Mouse (Mus musculus) gastrocnemius, postnatal 25 days (tissue): ENCODE measurements around the gene BC053393. TPM values are rescaled to one million over a fixed set of nuclear protein-coding genes. Genes with fewer than 3 reads are reported as not detected.
"Not testable (repeated sequence)": the region's sequence is repeated elsewhere in the genome, so short reads cannot be mapped to it uniquely, and the experiment has no call there.

Source experiments
- DNase-seq: peaks from one replicate; pipeline ENCODE4 v3.0.0; 2022
- long read RNA-seq, 2 experiments: library from polyadenylated mRNA; stranded (forward); transcript quantifications; one replicate each; pipeline ENCODE4 v2.0.0; 2021
- total RNA-seq, 2 experiments: library from RNA; stranded (reverse); gene quantifications; 1 replicate in 1 of 2; 2 replicates in 1 of 2; pipeline ENCODE4 v1.2.3; 2021

The BC053393 gene
- total RNA-seq, result not detected
- long read RNA-seq, experiment 1, result 0 reads
- long read RNA-seq, experiment 2, result 0 reads

GRCm38 (mm10) chr11:46571327-46571726 lies at the start of gene BC053393:
Gene BC053393, plus strand, starts transcription at chr11:46571536.
- DNase-seq, result no peak

GRCm38 (mm10) chr11:46522719-46523118 lies 48.6 kb upstream of the BC053393 start:
- DNase-seq, result no peak

- no peak for DNase-seq
Measured at GRCm38 (mm10) chr11:46523912-46524311, 47.4 kb upstream of the BC053393 start, which contains the start of gene Gm12169. Gene Gm12169, plus strand, starts transcription at chr11:46524212.

GRCm38 (mm10) chr11:46530149-46530548 lies 41.2 kb upstream of the BC053393 start:
- no peak for DNase-seq

- no peak for DNase-seq
Measured at GRCm38 (mm10) chr11:46536978-46537377, 34.4 kb upstream of the BC053393 start.

- no peak for DNase-seq
Measured at GRCm38 (mm10) chr11:46543530-46543929, 27.8 kb upstream of the BC053393 start.

GRCm38 (mm10) chr11:46549721-46550120 lies 21.6 kb upstream of the BC053393 start:
- no peak for DNase-seq

- DNase-seq, result no peak
Measured at GRCm38 (mm10) chr11:46552741-46553140, 18.6 kb upstream of the BC053393 start.

GRCm38 (mm10) chr11:46561096-46561495 lies 10.2 kb upstream of the BC053393 start:
- DNase-seq, result no peak

GRCm38 (mm10) chr11:46564671-46565070 lies 6.7 kb upstream of the BC053393 start:
- DNase-seq, result peak; percentile 12

GRCm38 (mm10) chr11:46565967-46566366 lies 5.4 kb upstream of the BC053393 start:
- no peak for DNase-seq

- no peak for DNase-seq
Measured at GRCm38 (mm10) chr11:46569107-46569506, 2.2 kb upstream of the BC053393 start.

GRCm38 (mm10) chr11:46578771-46579281 lies 7.5 kb downstream of the BC053393 start:
- no peak for DNase-seq

- DNase-seq, result no peak
Measured at GRCm38 (mm10) chr11:46580428-46580827, 9.1 kb downstream of the BC053393 start.

GRCm38 (mm10) chr11:46582741-46583140 lies 11.4 kb downstream of the BC053393 start:
- DNase-seq, result no peak

- no peak for DNase-seq
Measured at GRCm38 (mm10) chr11:46592416-46592815, 21.1 kb downstream of the BC053393 start.

- DNase-seq, result no peak
Measured at GRCm38 (mm10) chr11:46619929-46620328, 48.6 kb downstream of the BC053393 start.

- DNase-seq, result no peak
Measured at GRCm38 (mm10) chr11:46620414-46621168, 49.3 kb downstream of the BC053393 start.

- no peak for DNase-seq
Measured at GRCm38 (mm10) chr11:46629211-46629795, 58.0 kb downstream of the BC053393 start, which contains the start of gene Dppa1. Gene Dppa1, minus strand, starts transcription at chr11:46629261.

- DNase-seq, result no peak
Measured at GRCm38 (mm10) chr11:46631635-46632034, 60.3 kb downstream of the BC053393 start.

- DNase-seq, result not testable (repeated sequence)
Measured at GRCm38 (mm10) chr11:46635516-46635915, 64.2 kb downstream of the BC053393 start.

GRCm38 (mm10) chr11:46636568-46636967 lies 65.2 kb downstream of the BC053393 start:
- DNase-seq, result no peak
